Mouse (Mus musculus): ENCODE results near the gene Ttll9.

The Ttll9 gene

GRCm38 (mm10) chr2:153049997-153050358 lies 87.7 kb downstream of the Ttll9 start:
- DNase-seq (ENCODE audit: extremely low read depth, low read depth) = no peak

DNA sequence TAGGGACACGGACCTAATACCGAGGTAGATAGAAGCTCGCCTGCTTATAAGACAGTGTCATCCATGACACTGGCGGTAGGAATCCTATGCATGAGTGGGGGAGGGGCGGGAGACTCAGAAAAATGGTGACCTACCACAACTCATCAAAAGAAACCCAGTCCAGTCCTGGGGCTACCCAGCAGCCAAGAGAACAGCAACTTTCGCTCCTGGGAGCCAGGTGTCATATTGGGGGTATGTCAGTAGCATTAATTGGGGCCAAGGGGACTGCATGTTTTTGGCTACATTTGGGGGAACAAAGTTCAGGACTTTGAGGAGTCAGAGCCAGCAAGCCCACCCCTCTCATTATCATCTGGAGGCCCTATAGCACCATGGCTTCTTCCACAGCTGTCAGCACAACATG lies 88.8 kb downstream of the Ttll9 start:
- no peak for DNase-seq (ENCODE audit: extremely low read depth, low read depth)

DNA sequence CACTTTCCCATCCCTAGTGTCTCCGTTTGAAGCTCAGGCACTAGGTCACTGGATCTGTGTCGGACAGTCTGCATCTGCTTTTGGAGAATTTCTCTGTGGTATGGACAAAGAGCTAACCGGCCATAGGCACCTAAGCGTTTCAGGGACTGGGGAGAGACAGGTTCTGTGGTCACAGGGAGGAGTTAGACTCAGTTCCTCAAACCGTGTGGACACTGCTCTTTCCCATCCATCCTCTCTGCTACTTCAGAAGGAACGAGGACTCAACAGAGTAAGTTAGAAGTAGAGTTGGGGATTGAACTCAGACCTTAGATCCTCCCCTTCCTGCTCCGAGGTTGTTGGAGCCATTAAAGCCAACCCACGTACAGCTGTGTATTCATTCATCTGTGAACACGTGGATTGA lies 89.3 kb downstream of the Ttll9 start:
- DNase-seq (ENCODE audit: extremely low read depth, low read depth) = no peak

- DNase-seq (ENCODE audit: extremely low read depth, low read depth) = no peak
Observed at GRCm38 (mm10) chr2:153052700-153053351, 90.5 kb downstream of the Ttll9 start.

DNA sequence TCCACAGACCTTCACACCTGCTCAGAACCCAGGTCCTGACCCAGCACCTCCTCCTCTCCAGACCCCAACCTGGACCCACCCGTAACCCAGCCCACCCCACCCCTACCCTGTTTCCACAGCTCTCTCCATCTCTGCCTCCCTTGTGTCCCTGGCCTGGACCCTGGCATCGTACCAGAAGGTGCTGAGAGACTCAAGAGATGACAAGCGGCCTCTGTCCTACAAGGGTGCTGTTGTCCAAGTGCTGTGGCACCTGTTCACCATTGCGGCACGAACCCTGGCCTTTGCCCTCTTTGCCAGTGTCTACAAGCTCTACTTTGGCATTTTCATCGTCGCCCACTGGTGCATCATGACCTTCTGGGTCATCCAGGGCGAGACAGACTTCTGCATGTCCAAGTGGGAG lies 91.6 kb downstream of the Ttll9 start:
- DNase-seq (ENCODE audit: extremely low read depth, low read depth) = no peak

DNA sequence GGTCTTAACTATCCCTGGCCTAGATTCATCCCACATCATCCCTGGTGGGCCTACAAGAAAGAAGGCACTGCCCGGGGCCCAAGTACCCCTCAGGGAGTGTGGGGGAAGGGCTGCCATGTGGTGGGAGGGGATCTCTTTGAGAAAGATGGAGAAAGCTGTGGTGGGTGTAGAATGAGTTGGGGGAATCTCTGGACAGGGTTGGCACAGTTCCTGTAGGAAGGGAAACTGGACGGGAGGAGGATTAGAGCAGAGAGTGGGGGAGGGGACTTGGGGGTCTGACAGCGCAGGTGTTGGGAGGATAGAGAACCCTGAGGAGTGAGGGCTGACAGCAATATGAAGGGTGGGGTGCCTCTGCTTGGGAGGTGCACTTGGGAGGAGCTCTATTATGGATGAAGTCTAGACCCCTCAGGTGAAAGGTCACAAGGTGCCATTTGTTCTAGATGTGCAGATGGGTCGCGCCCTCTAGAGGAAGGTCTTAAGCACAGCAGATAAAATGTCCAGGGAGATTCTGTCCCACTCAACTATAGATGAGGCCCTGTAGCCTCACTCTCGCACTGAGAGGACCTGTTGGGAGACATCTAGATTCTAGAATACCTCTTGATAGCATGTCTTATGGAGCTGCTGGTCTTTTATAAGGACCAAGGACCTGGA lies 93.1 kb downstream of the Ttll9 start:
- DNase-seq (ENCODE audit: extremely low read depth, low read depth) = no peak

Data from MEL-GATA-1-ER (cell line).